Mouse (Mus musculus) G1E (cell line): Measurements from ENCODE around the gene Mapk12.

ENCODE experiments used
- CTCF ChIP-seq: IDR thresholded peaks from 2 replicates; pipeline ENCODE4 v1.5.1; 2012; ENCODE audit warnings: low read depth, low read length, inconsistent platforms, mixed read lengths
- GATA1 ChIP-seq: IDR thresholded peaks from 2 replicates; pipeline ENCODE4 v1.6.1; 2012; ENCODE audit warnings: borderline replicate concordance, low read length, inconsistent platforms, mixed read lengths

DNA sequence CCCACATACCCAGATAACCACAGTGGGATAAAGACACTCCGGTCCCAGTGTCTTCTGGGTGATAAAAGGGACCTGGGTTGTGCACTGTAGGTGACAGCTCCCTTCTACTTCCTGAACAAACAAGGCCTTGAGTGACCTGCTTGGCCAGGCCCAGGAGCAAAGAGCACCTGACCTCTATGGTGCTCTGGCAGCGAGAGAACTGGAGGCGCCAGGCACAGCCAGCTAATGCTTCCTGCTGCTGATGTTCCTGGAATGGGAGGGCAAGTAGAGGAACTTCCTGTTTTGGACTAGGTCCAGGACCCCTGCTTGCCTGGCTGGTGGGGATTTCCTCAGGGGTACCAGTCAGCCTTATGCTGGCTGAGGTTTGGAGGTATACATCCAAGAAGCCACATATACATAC is 29.6 kb upstream of the Mapk12 start:
- TF ChIP-seq CTCF, result no peak
- no peak for TF ChIP-seq GATA1
